8 mouse cellular contexts compared by ENCODE assay signal in the genomic region with DNA sequence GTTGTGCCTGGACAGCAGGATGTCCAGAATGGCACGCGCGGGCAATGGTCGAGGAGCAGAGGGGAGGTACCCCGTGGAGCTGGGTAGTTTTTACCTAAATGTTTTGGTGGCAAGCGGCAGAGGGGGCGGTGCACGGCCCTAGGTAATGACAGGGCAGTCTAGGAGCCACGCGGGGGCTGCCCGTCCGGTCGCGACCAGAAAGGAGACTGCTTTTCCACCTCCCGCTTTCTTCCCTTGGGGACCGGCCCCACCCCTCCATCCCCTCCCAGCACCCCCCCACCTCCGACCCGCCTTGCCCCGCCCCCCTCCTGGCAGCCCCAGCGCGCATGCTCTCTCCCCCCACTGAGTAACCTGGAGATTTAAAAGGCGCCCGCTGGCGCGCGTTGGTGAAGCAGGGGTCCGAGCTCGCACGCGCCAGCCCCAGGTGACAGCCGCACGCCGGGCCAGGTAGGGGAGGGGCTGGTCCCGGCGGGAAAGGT. TPM values are rescaled to one million over a fixed set of nuclear protein-coding genes. Genes with fewer than 3 reads are reported as not detected.
A peak's percentile ranks its signal among the peaks of the same experiment; 100 is the strongest.
DNase-seq lines count a peak whose midpoint lies in the region; ATAC-seq lines count a peak whose summit lies in the region.

Slc45a3 (plus strand) TSS at position 362 of the 479 bp plus-strand sequence.

- H3K27ac ChIP-seq in brown adipose tissue, adult 24 weeks (replicated peaks; ENCODE audit: low read depth, low read length), result no peak within 1 kb of the TSS
- H3K27ac ChIP-seq in heart, embryonic 15.5 days, result peak within 1 kb of the TSS; percentile 16
- H3K27ac ChIP-seq in midbrain, embryonic 10.5 days (replicated peaks), result peak within 1 kb of the TSS; percentile 93

- H3K9ac ChIP-seq in heart, embryonic 15.5 days, result peak within 1 kb of the TSS; percentile 68

- H3K36me3 ChIP-seq in heart, embryonic 15.5 days, result no peaks in the 10 kb centered on the region
- no peaks in the 10 kb centered on the region for H3K36me3 ChIP-seq in midbrain, embryonic 10.5 days

- ATAC-seq in heart, embryonic 15.5 days (replicated peaks; ENCODE audit: insufficient number of reproducible peaks, insufficient read depth, low FRiP score, low read depth), result peak; percentile 56

- H3K4me1 ChIP-seq in brown adipose tissue, adult 24 weeks (ENCODE audit: control insufficient read depth, insufficient read depth, insufficient read length, low read length), result no peaks in the 10 kb centered on the region
- H3K4me1 ChIP-seq in heart, embryonic 15.5 days (replicated peaks), result peaks cover 23% of the 10 kb centered on the region
- peaks cover 68% of the 10 kb centered on the region for H3K4me1 ChIP-seq in midbrain, embryonic 10.5 days

- H3K9me3 ChIP-seq in heart, embryonic 15.5 days (replicated peaks), result no peaks in the 10 kb centered on the region
- H3K9me3 ChIP-seq in midbrain, embryonic 10.5 days (replicated peaks), result no peaks in the 10 kb centered on the region

- peaks cover 70% of the 10 kb centered on the region for H3K27me3 ChIP-seq in heart, embryonic 15.5 days
- H3K27me3 ChIP-seq in midbrain, embryonic 10.5 days (ENCODE audit: low read depth, poor library complexity, severe bottlenecking), result peaks cover 76% of the 10 kb centered on the region

- H3K4me3 ChIP-seq in brown adipose tissue, adult 24 weeks (ENCODE audit: insufficient read depth, low read depth, low read length), result peak within 1 kb of the TSS; percentile 69
- peak within 1 kb of the TSS; percentile 79 for H3K4me3 ChIP-seq in heart, embryonic 15.5 days
- peak within 1 kb of the TSS; percentile 95 for H3K4me3 ChIP-seq in midbrain, embryonic 10.5 days

- peak within 1 kb of the TSS; percentile 100 for H3K4me2 ChIP-seq in heart, embryonic 15.5 days

- DNase-seq in right cerebral cortex, postnatal 4 days, result peak; percentile 45
- no peak for DNase-seq in right cerebral cortex, adult 18-20 months
- peak; percentile 82 to 87 for DNase-seq in kidney, postnatal 25 days
- peak; percentile 68 for DNase-seq in midbrain, embryonic 10.5 days (ENCODE audit: low spot score)
- no peak for DNase-seq in layer of hippocampus, adult 9-10 months (ENCODE audit: low spot score)
- DNase-seq in frontal cortex, postnatal 10 days (ENCODE audit: low spot score in 2 of 2), result no peak

- 0% methylated on average over 33 of the region's 35 CpGs for WGBS in heart, embryonic 15.5 days
- WGBS in midbrain, embryonic 10.5 days, result under 1% methylated on average over 34 of the region's 35 CpGs

RNA-seq across cellular contexts. Expression of gene Slc45a3, which starts in this region (rescaled TPM):
- polyA plus RNA-seq in brown adipose tissue, adult 24 weeks (2012; ENCODE audit: insufficient read depth, insufficient read length, missing spikeins), result 0.44 TPM in 1 of 2 replicates, not detected in the other
- polyA plus RNA-seq in heart, embryonic 15.5 days (2015; fragmentation: Nextera tagmentation; extraction: Ambion mirVana), result 4.0 and 6.0 TPM in 2 replicates
- 18.6 and 22.3 TPM in 2 replicates for polyA plus RNA-seq in midbrain, embryonic 10.5 days (2016; fragmentation: Nextera tagmentation; extraction: Ambion mirVana)

Comparison
In these comparisons a context has a peak if more than half of its experiments do, and no peak if none do; other contexts are left out.
1. DNase-seq: peak in right cerebral cortex, postnatal 4 days (single experiment), kidney, postnatal 25 days (2 of 2) and midbrain, embryonic 10.5 days (single experiment); none in right cerebral cortex, adult 18-20 months (single experiment), layer of hippocampus, adult 9-10 months (single experiment) and frontal cortex, postnatal 10 days (0 of 2).
2. Peak in every context shown above with its lines, with median percentiles within 50 percentile points of each other: H3K4me3 ChIP-seq.